Mouse (Mus musculus): ENCODE data around the gene Srm. TPM values are rescaled to one million over a fixed set of nuclear protein-coding genes. Genes with fewer than 3 reads are reported as not detected.

Srm gene
- polyA plus RNA-seq, 1 experiment from 2014 or later, result 190 TPM

- H3K36me3 ChIP-seq (ENCODE audit: control insufficient read depth, insufficient read depth), result peaks cover 11% of the 10 kb centered on the region
Observed at GRCm38 (mm10) chr4:148595916-148596315, 4.6 kb downstream of the Srm start.

GRCm38 (mm10) chr4:148596731-148597130, 5.4 kb downstream of the Srm start:
- no peak for ATAC-seq
- no peak overlapping the region for H3K4me2 ChIP-seq (ENCODE audit: low read length)
- no peak overlapping the region for H3K27ac ChIP-seq (ENCODE audit: low read length)
- WGBS, result 100% methylated on average over 3 of the region's 3 CpGs
- no peak overlapping the region for H3K9ac ChIP-seq (replicated peaks; ENCODE audit: low read depth, low read length)
- H3K27me3 ChIP-seq (replicated peaks; ENCODE audit: control insufficient read depth, insufficient read depth, low read length), result no peaks in the 10 kb centered on the region
- H3K4me3 ChIP-seq (replicated peaks; ENCODE audit: low read length), result no peak overlapping the region
- H3K36me3 ChIP-seq (ENCODE audit: control insufficient read depth, insufficient read depth), result peaks cover 11% of the 10 kb centered on the region
- peaks cover 12% of the 10 kb centered on the region for H3K4me1 ChIP-seq (replicated peaks; ENCODE audit: control insufficient read depth, insufficient read depth, low read length)
- H3K9me3 ChIP-seq (ENCODE audit: control insufficient read depth, low read length), result no peaks in the 10 kb centered on the region

More at GRCm38 (mm10) chr4:148595916-148596315, 4.6 kb downstream of the Srm start:
- Histone ChIP-seq H3K27me3 (replicated peaks; ENCODE audit: control insufficient read depth, insufficient read depth, low read length) (no peaks in the 10 kb centered on the region), H3K9ac (replicated peaks; ENCODE audit: low read depth, low read length) (no peak overlapping the region), H3K4me1 (replicated peaks; ENCODE audit: control insufficient read depth, insufficient read depth, low read length) (peaks cover 12% of the 10 kb centered on the region), H3K4me3 (replicated peaks; ENCODE audit: low read length) (no peak overlapping the region), H3K9me3 (ENCODE audit: control insufficient read depth, low read length) (no peaks in the 10 kb centered on the region), H3K27ac (ENCODE audit: low read length) (no peak overlapping the region), H3K4me2 (ENCODE audit: low read length) (no peak overlapping the region)
- 38% methylated on average over 6 of the region's 6 CpGs for WGBS
- ATAC-seq, result no peak

- Histone ChIP-seq H3K4me3 (replicated peaks; ENCODE audit: low read length) (no peak overlapping the region), H3K9me3 (ENCODE audit: control insufficient read depth, low read length) (no peaks in the 10 kb centered on the region), H3K9ac (replicated peaks; ENCODE audit: low read depth, low read length) (no peak overlapping the region), H3K27ac (ENCODE audit: low read length) (no peak overlapping the region), H3K4me1 (replicated peaks; ENCODE audit: control insufficient read depth, insufficient read depth, low read length) (no peaks in the 10 kb centered on the region), H3K27me3 (replicated peaks; ENCODE audit: control insufficient read depth, insufficient read depth, low read length) (no peaks in the 10 kb centered on the region), H3K36me3 (ENCODE audit: control insufficient read depth, insufficient read depth) (peaks cover 11% of the 10 kb centered on the region), H3K4me2 (ENCODE audit: low read length) (no peak overlapping the region)
- WGBS, result 97% methylated on average over 12 of the region's 12 CpGs
- no peak for ATAC-seq
Observed at GRCm38 (mm10) chr4:148598826-148599225, 7.5 kb downstream of the Srm start.

- Histone ChIP-seq H3K36me3 (ENCODE audit: control insufficient read depth, insufficient read depth) (peaks cover 2% of the 10 kb centered on the region), H3K9me3 (ENCODE audit: control insufficient read depth, low read length) (no peaks in the 10 kb centered on the region), H3K4me3 (replicated peaks; ENCODE audit: low read length) (no peak overlapping the region), H3K9ac (replicated peaks; ENCODE audit: low read depth, low read length) (no peak overlapping the region), H3K4me2 (ENCODE audit: low read length) (no peak overlapping the region), H3K27me3 (replicated peaks; ENCODE audit: control insufficient read depth, insufficient read depth, low read length) (no peaks in the 10 kb centered on the region), H3K27ac (ENCODE audit: low read length) (no peak overlapping the region), H3K4me1 (replicated peaks; ENCODE audit: control insufficient read depth, insufficient read depth, low read length) (no peaks in the 10 kb centered on the region)
- WGBS, result 93% methylated on average over 4 of the region's 4 CpGs
- ATAC-seq, result no peak
Observed at GRCm38 (mm10) chr4:148600316-148600715, 9.0 kb downstream of the Srm start.

- no peak overlapping the region for H3K27ac ChIP-seq (ENCODE audit: low read length)
- no peak overlapping the region for H3K4me3 ChIP-seq (replicated peaks; ENCODE audit: low read length)
- H3K9me3 ChIP-seq (ENCODE audit: control insufficient read depth, low read length), result no peaks in the 10 kb centered on the region
- 81% methylated on average over 4 of the region's 4 CpGs for WGBS
- H3K36me3 ChIP-seq (ENCODE audit: control insufficient read depth, insufficient read depth), result no peaks in the 10 kb centered on the region; the same call in 1 of the 2 replicates
- H3K9ac ChIP-seq (replicated peaks; ENCODE audit: low read depth, low read length), result no peak overlapping the region
- no peaks in the 10 kb centered on the region for H3K4me1 ChIP-seq (replicated peaks; ENCODE audit: control insufficient read depth, insufficient read depth, low read length)
- ATAC-seq, result no peak
- H3K4me2 ChIP-seq (ENCODE audit: low read length), result no peak overlapping the region
- no peaks in the 10 kb centered on the region for H3K27me3 ChIP-seq (replicated peaks; ENCODE audit: control insufficient read depth, insufficient read depth, low read length)
Observed at GRCm38 (mm10) chr4:148601871-148602270, 10.6 kb downstream of the Srm start.

- Histone ChIP-seq H3K36me3 (ENCODE audit: control insufficient read depth, insufficient read depth) (no peaks in the 10 kb centered on the region), H3K4me3 (replicated peaks; ENCODE audit: low read length) (no peak within 1 kb of the TSS), H3K27ac (ENCODE audit: low read length) (no peak within 1 kb of the TSS), H3K4me2 (ENCODE audit: low read length) (no peak within 1 kb of the TSS), H3K27me3 (replicated peaks; ENCODE audit: control insufficient read depth, insufficient read depth, low read length) (no peaks in the 10 kb centered on the region), H3K4me1 (replicated peaks; ENCODE audit: control insufficient read depth, insufficient read depth, low read length) (no peaks in the 10 kb centered on the region), H3K9ac (replicated peaks; ENCODE audit: low read depth, low read length) (no peak within 1 kb of the TSS), H3K9me3 (ENCODE audit: control insufficient read depth, low read length) (no peaks in the 10 kb centered on the region)
- WGBS, result 94% methylated on average over 14 of the region's 14 CpGs
- ATAC-seq, result no peak
Observed at GRCm38 (mm10) chr4:148602357-148603120, 11.2 kb downstream of the Srm start, which contains the start of gene Masp2. TSS of gene Masp2 (plus strand) at chr4:148602554.

GRCm38 (mm10) chr4:148603376-148604139, 12.3 kb downstream of the Srm start:
- ATAC-seq, result no peak
- no peaks in the 10 kb centered on the region for H3K9me3 ChIP-seq (ENCODE audit: control insufficient read depth, low read length)
- H3K27me3 ChIP-seq (replicated peaks; ENCODE audit: control insufficient read depth, insufficient read depth, low read length), result no peaks in the 10 kb centered on the region
- H3K4me1 ChIP-seq (replicated peaks; ENCODE audit: control insufficient read depth, insufficient read depth, low read length), result no peaks in the 10 kb centered on the region
- 76% methylated on average over 10 of the region's 10 CpGs for WGBS
- no peak overlapping the region for H3K9ac ChIP-seq (replicated peaks; ENCODE audit: low read depth, low read length)
- no peak overlapping the region for H3K27ac ChIP-seq (ENCODE audit: low read length)
- no peaks in the 10 kb centered on the region for H3K36me3 ChIP-seq (ENCODE audit: control insufficient read depth, insufficient read depth)
- H3K4me3 ChIP-seq (replicated peaks; ENCODE audit: low read length), result no peak overlapping the region
- no peak overlapping the region for H3K4me2 ChIP-seq (ENCODE audit: low read length)

GRCm38 (mm10) chr4:148604141-148604540, 12.8 kb downstream of the Srm start:
- H3K9ac ChIP-seq (replicated peaks; ENCODE audit: low read depth, low read length), result no peak overlapping the region
- H3K9me3 ChIP-seq (ENCODE audit: control insufficient read depth, low read length), result no peaks in the 10 kb centered on the region
- H3K36me3 ChIP-seq (ENCODE audit: control insufficient read depth, insufficient read depth), result no peaks in the 10 kb centered on the region
- 80% methylated on average over 7 of the region's 7 CpGs for WGBS
- no peak overlapping the region for H3K27ac ChIP-seq (ENCODE audit: low read length)
- H3K27me3 ChIP-seq (replicated peaks; ENCODE audit: control insufficient read depth, insufficient read depth, low read length), result no peaks in the 10 kb centered on the region
- no peak for ATAC-seq
- H3K4me3 ChIP-seq (replicated peaks; ENCODE audit: low read length), result no peak overlapping the region
- no peak overlapping the region for H3K4me2 ChIP-seq (ENCODE audit: low read length)
- H3K4me1 ChIP-seq (replicated peaks; ENCODE audit: control insufficient read depth, insufficient read depth, low read length), result no peaks in the 10 kb centered on the region

- H3K27ac ChIP-seq (ENCODE audit: low read length), result no peak overlapping the region
- peak; percentile 56 for ATAC-seq
- no peak overlapping the region for H3K4me3 ChIP-seq (replicated peaks; ENCODE audit: low read length)
- H3K9ac ChIP-seq (replicated peaks; ENCODE audit: low read depth, low read length), result no peak overlapping the region
- WGBS, result 91% methylated on average over 3 of the region's 3 CpGs
- no peaks in the 10 kb centered on the region for H3K9me3 ChIP-seq (ENCODE audit: control insufficient read depth, low read length)
- no peaks in the 10 kb centered on the region for H3K27me3 ChIP-seq (replicated peaks; ENCODE audit: control insufficient read depth, insufficient read depth, low read length)
- H3K4me1 ChIP-seq (replicated peaks; ENCODE audit: control insufficient read depth, insufficient read depth, low read length), result no peaks in the 10 kb centered on the region
- H3K4me2 ChIP-seq (ENCODE audit: low read length), result no peak overlapping the region
- no peaks in the 10 kb centered on the region for H3K36me3 ChIP-seq (ENCODE audit: control insufficient read depth, insufficient read depth)
Observed at GRCm38 (mm10) chr4:148604541-148605165, 13.3 kb downstream of the Srm start.

Measured in forebrain, embryonic 16.5 days (tissue).